8 mouse cellular contexts compared by ENCODE assay signal in the genomic region with DNA sequence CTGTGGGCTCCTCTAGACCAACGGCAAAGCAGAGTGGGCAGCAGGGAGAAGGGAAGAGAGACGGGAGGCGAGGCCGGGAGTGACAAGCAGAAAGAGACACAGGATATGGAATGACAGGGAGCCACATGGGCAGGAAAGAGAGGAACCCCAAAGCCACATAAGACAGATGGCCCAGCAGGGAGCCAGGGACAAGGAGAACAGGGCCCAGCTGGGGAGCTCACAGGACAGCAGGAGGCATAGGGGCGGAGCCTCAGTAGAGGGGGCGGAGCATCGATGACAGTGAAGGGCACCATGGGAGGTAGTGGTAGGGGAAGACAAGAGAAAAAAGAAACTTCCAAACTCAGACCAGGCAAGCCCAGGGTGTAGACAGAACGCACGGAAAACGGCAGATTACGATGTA. TPM values are rescaled to one million over a fixed set of nuclear protein-coding genes. Genes with fewer than 3 reads are reported as not detected.
DNase-seq lines count a peak whose midpoint lies in the region; ATAC-seq lines count a peak whose summit lies in the region.

No protein-coding gene starts in this region.

- H3K4me3 ChIP-seq in heart, embryonic 11.5 days (ENCODE audit: low read depth, low read length) = no peak overlapping the region
- no peak overlapping the region for H3K4me3 ChIP-seq in stomach, embryonic 15.5 days (replicated peaks)

- H3K27me3 ChIP-seq in heart, embryonic 11.5 days (ENCODE audit: control insufficient read depth, insufficient read depth, low read length) = no peaks in the 10 kb centered on the region
- no peaks in the 10 kb centered on the region for H3K27me3 ChIP-seq in stomach, embryonic 15.5 days (replicated peaks)

- peak overlapping the region; percentile 48 for H3K4me2 ChIP-seq in heart, embryonic 11.5 days
- no peak overlapping the region for H3K4me2 ChIP-seq in stomach, embryonic 15.5 days

- no peak for DNase-seq in heart, postnatal 14 days
- peak; percentile 55 for DNase-seq in thymus, postnatal 4 days
- no peak for DNase-seq in thymus, postnatal 14 days
- peak; percentile 71 for DNase-seq in layer of hippocampus, postnatal 10 days (ENCODE audit: low spot score in 2 of 2)
- no peak for DNase-seq in frontal cortex, postnatal 36 days (ENCODE audit: low spot score in 2 of 2)
- DNase-seq in gastrocnemius, postnatal 14 days = no peak

- intact Hi-C loops in heart, postnatal 14 days (cut with DNase I) = no loop called here
- intact Hi-C loops in gastrocnemius, postnatal 14 days (cut with DNase I; ENCODE audit: low total_unique reads) = no loop called here

- WGBS in heart, embryonic 11.5 days (ENCODE audit: insufficient replicate concordance) = 44% methylated on average over 11 of the region's 11 CpGs
- WGBS in stomach, embryonic 15.5 days = 52% methylated on average over 11 of the region's 11 CpGs

- H3K27ac ChIP-seq in heart, embryonic 11.5 days (ENCODE audit: low read depth, low read length) = peak overlapping the region; percentile 59; the same call in 1 of the 2 replicates
- peak overlapping the region; percentile 49 for H3K27ac ChIP-seq in stomach, embryonic 15.5 days

- H3K9ac ChIP-seq in heart, embryonic 11.5 days (ENCODE audit: low read depth, low read length) = 0 out of 2 replicates have a peak overlapping the region, but pooled peaks have one; percentile 34
- H3K9ac ChIP-seq in stomach, embryonic 15.5 days = no peak overlapping the region

- H3K4me1 ChIP-seq in heart, embryonic 11.5 days (ENCODE audit: control insufficient read depth, insufficient read depth, low read length) = peaks cover 44% of the 10 kb centered on the region
- peaks cover 39% of the 10 kb centered on the region for H3K4me1 ChIP-seq in stomach, embryonic 15.5 days

- no peaks in the 10 kb centered on the region for H3K36me3 ChIP-seq in heart, embryonic 11.5 days (ENCODE audit: control insufficient read depth, insufficient read depth, low read length)
- H3K36me3 ChIP-seq in stomach, embryonic 15.5 days = no peaks in the 10 kb centered on the region

- no peaks in the 10 kb centered on the region for H3K9me3 ChIP-seq in heart, embryonic 11.5 days (replicated peaks; ENCODE audit: control insufficient read depth, low read length)
- H3K9me3 ChIP-seq in stomach, embryonic 15.5 days = no peaks in the 10 kb centered on the region

- no peak for ATAC-seq in heart, embryonic 11.5 days (replicated peaks; ENCODE audit: insufficient number of reproducible peaks, low FRiP score, low TSS enrichment)
- ATAC-seq in stomach, embryonic 15.5 days (ENCODE audit: insufficient read depth, low FRiP score, low read depth) = no peak

RNA-seq across cellular contexts. Expression of gene 2900026A02Rik, which starts 55.6 kb away (rescaled TPM):
- 7.0 and 9.7 TPM in 2 replicates for polyA plus RNA-seq in heart, embryonic 11.5 days (2014; fragmentation: Nextera tagmentation; extraction: Ambion mirVana)
- 10 to 100 TPM; 33.9 to 35.3 TPM for total RNA-seq in heart, postnatal 14 days (2021)
- total RNA-seq in layer of hippocampus, postnatal 10 days (2021) = 10 to 100 TPM; 55.4 to 56.9 TPM
- polyA plus RNA-seq in stomach, embryonic 15.5 days (2015; fragmentation: Nextera tagmentation; extraction: Ambion mirVana) = 12.6 and 15.2 TPM in 2 replicates
- 10 to 100 TPM; 29.2 to 35.1 TPM for total RNA-seq in gastrocnemius, postnatal 14 days (2021)

Comparison
In these comparisons a context has a peak if more than half of its experiments do, and no peak if none do; other contexts are left out.
1. DNase-seq: peak in thymus, postnatal 4 days (single experiment) and layer of hippocampus, postnatal 10 days (2 of 2); none in heart, postnatal 14 days (0 of 2), thymus, postnatal 14 days (single experiment), frontal cortex, postnatal 36 days (0 of 2) and gastrocnemius, postnatal 14 days (single experiment).